Mouse (Mus musculus): ENCODE results near the gene Psma6. TPM values are rescaled to one million over a fixed set of nuclear protein-coding genes. Genes with fewer than 3 reads are reported as not detected.
"Not testable (repeated sequence)": the region's sequence is repeated elsewhere in the genome, so short reads cannot be mapped to it uniquely, and the experiment has no call there.

Psma6 gene
- total RNA-seq, 2 experiments from 2014 or later = 66.7 to 104 TPM

DNA sequence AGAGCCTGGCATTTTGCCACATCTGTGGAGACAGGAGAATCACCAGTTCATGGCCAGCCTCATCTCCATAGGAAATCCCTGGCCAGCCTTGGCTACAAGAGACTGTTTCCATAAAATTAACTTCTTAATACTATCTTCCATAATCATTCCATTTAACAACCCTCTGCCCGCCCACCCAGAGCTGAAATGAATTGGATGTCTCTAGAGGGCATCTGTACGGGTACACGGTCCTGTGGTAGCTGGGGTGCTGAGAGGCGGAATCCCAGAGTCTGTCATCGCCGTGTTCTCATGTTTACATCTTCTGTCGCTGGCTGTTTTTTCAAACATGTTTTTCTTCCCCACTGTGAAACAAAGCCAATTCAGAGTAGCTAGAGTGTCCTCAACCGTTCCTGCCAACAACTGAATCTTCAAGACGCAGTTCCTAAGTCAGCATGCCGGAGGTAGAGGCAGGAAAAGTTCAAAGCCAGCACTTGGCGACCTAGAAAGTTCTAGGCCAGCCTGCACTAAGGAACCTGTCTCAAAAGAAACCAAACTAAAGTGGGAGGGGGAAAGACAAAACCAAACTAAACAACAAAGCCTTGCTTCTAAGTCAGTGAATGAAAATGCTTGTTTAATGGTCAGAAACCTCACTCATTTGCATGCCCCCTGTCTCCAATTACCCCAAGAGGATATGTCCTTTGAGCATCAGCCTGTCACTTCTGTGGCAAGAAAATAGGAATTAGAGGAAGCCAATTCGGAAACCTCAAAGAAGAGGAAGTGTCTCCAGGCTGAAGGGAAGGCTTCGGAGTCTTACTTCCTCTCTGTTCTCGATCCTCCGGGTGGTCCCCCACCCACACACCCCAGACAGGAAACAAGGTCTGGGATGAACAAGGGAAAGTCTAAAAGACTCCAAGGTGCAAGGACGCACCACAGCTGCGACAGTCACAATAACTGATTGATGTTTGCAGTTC, 5.4 kb downstream of the Psma6 start:
- ATAC-seq (replicated peaks; ENCODE audit: low FRiP score, poor library complexity, severe bottlenecking) = no peak

DNA sequence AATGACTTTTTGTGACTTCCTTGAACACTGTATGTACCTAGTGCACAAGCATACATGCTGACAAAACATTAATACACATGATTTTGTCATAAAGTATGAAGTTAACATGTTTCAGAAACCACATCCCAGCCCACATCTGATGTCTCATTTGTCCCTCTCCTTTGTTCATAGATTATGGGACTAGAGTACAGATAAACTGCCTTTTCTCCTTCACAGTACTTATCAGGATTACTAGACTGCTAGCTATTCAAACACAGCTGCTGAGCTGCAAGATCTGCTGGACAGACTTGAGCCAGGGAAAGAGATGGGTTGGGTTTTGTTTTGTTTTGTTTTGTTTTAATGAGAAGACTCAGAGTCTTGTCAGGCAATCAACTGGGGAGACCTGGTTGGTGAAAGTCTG, 8.1 kb downstream of the Psma6 start:
- no peak for ATAC-seq (replicated peaks; ENCODE audit: low FRiP score, poor library complexity, severe bottlenecking)

GRCm38 (mm10) chr12:55392733-55393577, 8.9 kb downstream of the Psma6 start:
- ATAC-seq (replicated peaks; ENCODE audit: low FRiP score, poor library complexity, severe bottlenecking) = no peak

DNA sequence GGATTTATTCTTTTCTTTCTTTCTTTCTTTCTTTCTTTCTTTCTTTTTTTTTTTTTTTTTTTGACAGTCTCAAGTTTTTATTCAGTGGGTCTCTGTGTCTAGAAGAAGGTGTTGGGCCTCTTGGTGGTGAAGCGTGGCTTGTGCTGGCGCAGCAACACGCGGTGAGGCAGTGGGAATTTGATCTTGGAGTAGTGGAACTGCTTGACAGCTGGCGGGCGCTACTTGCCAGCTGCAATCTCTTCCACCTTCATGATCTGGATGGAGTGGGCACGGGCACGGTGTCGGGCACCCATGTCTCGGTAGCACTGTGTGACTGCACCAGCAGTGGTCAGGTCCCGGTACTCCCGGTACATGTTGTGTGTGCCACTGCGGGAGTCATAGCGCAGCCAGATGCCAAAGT, 11.6 kb downstream of the Psma6 start:
- not testable (repeated sequence) for ATAC-seq (replicated peaks; ENCODE audit: low FRiP score, poor library complexity, severe bottlenecking)

DNA sequence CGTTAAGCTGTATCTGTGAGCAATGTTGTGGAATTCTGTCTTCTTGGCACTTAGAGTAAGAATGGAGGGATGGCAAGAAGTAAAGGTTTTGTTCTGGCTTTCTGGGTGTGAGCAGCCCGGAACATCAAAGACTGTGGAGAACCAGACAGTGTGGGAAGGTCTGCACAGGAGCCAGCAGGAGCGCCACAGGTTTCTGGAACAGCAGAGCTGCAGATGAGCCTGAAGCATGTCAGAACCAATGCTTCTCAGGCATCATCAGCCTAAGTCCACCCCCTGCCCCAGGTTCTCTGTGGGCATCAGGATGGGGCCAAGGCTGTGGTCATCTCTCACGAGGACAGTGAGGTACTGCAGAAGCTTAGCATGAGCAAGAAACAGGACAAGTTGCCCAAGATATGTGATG, 12.5 kb downstream of the Psma6 start:
- no peak for ATAC-seq (replicated peaks; ENCODE audit: low FRiP score, poor library complexity, severe bottlenecking)

- ATAC-seq (replicated peaks; ENCODE audit: low FRiP score, poor library complexity, severe bottlenecking) = no peak
Measured at GRCm38 (mm10) chr12:55397544-55398239, 13.7 kb downstream of the Psma6 start.

DNA sequence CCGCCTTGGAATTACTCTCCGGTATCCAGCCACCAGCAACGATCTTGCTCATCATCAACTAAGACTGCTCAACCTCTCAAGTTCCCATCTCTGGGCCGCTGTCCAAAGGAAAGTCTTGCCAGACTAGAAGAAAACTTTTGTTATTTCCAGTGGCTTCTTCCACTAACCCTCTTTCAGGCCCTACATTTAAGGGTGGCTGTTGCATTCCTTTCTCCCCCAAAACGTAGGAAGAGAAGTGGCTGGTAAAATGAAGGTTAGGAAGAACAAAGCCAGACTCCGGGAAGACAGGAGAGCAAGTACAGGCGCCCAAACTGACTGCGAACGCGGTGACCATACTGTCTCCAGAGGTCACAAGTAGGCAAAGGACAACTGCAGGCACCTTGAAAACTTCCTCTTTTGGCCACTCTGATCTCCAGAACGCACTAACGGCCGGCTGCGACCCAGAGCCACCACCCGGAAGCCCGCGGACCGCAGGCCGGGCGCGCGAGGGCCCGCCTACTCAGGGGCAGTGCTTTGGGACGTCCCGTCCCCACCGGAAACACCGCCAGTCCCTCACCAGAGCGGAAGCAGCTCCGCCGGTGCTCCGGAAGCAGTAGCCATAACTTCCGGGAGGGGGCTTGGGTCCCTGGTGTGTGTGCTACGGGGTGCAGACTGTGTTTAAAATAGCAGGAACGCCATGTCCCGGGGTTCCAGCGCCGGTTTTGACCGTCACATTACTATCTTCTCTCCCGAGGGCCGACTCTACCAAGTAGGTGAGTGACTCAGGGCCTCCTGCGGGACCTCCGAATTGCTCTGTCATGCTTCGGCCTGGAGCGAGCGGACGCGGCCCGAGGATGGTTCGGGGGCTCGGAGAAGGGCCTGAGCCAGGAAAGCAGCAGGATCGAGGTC, 14.5 kb downstream of the Psma6 start:
- peak; percentile 99 for ATAC-seq (replicated peaks; ENCODE audit: low FRiP score, poor library complexity, severe bottlenecking)

DNA sequence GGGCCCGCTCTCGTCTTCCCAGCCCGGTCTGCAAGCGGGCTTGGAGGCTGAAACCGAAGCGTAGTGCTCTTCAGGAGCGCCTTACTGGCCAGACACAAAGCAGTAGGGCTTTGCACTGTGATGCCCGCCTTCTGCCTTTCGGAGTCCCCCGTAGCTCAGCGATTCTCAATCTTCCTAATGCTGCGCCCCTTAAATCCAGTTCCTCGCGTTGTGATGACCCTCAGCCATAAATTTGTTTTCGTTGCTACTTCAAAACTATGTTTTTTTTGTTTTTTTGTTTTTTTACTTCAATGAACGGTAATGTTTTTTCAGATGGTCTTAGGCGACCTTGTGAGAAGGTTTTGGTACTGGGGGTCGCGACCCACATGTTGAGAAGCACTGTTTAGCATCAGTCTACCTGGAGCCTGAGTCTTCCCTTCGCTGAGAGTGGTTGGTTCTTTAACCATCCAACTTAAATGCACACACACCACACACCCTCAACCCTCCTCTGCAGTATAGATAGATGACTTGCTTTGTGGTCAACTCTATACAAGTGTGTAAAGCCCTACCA, 15.2 kb downstream of the Psma6 start:
- peak; percentile 48 for ATAC-seq (replicated peaks; ENCODE audit: low FRiP score, poor library complexity, severe bottlenecking)

DNA sequence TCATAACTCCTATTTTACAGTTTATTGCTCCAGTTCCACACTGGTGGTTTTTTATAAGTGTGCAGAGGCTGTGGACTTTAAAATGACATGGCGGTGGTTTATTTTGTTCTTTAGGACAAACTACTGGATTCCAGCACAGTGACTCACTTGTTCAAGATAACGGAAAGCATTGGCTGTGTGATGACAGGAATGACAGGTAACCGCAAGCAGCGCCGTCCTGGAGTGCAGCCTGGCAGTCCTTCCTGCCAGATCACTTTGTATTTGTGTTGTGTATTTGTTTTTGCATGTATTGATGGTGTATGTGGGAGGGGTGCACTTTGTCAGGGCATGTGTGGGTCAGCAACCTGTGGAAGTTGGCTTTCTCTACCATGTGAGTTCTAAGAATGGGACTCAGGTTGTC, 23.9 kb downstream of the Psma6 start:
- ATAC-seq (replicated peaks; ENCODE audit: low FRiP score, poor library complexity, severe bottlenecking) = no peak

GRCm38 (mm10) chr12:55415255-55415654, 31.2 kb downstream of the Psma6 start:
- no peak for ATAC-seq (replicated peaks; ENCODE audit: low FRiP score, poor library complexity, severe bottlenecking)

DNA sequence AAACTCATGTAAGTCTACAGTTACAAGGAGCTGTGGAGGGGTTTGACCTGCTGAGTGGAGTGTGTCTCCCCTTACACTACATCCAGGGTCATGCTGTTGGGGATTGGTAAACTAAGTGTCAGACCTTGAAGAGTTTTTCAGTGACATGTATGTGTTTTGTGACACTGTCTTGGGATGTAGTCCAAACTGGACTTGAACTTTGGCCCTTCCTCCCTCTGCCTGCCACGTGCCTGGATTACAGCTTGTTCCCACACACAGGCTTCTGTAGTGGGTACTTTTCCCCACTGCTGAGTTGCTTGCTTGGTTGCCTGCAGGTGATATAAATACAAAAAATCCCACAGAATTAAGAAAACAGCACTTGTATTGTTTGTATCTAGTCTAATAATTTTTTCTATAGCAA, 31.7 kb downstream of the Psma6 start:
- no peak for ATAC-seq (replicated peaks; ENCODE audit: low FRiP score, poor library complexity, severe bottlenecking)

DNA sequence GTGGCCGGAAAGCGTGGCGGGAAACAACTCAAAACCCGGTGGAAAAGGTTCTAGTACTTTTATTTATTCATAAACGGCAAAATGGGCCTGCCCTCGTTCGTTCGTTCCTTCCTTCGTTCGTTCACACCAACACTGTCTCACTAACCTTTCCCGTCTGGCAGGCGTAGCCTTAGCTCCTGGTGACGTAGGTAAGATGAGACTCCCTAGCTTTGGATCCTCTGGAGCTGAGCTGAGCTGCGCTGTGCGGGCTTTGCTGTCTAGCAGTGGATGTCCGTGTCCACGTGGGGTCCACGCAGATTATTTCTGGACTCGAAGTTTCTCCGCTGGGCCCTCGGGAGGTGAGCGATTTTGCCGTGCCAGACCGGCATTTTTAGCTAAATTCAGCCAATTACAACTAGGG, 36.2 kb downstream of the Psma6 start:
- no peak for ATAC-seq (replicated peaks; ENCODE audit: low FRiP score, poor library complexity, severe bottlenecking)

GRCm38 (mm10) chr12:55422057-55422456, 38.0 kb downstream of the Psma6 start:
- ATAC-seq (replicated peaks; ENCODE audit: low FRiP score, poor library complexity, severe bottlenecking) = no peak

DNA sequence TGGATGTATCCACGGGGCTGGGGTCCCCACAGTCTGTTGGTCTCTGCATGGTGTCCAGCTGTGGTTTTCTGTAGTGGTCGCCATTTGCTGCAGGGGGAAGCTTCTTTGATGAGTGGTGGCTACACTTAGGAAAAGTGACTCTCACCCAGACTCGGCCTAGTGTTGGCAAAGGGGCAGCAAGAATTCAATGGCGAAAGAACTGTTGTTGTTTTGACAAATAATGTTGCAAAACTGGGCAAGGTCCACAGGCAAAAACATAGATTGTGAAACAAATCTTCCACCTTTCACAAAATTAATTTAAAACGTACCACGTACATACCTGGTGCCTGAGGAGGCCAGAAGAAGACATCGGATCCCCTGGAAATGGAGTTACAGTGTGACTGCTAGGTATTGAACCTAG, 42.3 kb downstream of the Psma6 start:
- ATAC-seq (replicated peaks; ENCODE audit: low FRiP score, poor library complexity, severe bottlenecking) = no peak

- no peak for ATAC-seq (replicated peaks; ENCODE audit: low FRiP score, poor library complexity, severe bottlenecking)
Measured at GRCm38 (mm10) chr12:55429201-55429600, 45.2 kb downstream of the Psma6 start.

DNA sequence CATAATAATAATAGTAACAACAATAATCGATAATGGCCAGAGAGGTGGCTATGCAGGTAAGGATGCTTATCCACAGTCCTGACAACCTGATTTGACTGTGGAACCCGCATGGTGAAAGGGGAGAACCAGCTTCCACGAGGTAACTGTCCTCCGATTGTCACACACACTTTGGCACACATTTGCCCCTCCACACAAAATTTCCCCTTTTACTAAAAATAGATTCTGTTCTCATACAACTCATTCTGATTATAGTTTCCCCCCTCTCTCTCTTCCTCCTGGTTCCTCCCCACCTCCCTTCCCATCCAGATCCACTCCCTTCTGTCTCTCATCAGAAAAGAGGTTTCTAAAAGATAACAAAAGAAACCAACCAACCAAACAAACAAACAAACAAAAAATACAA, 45.9 kb downstream of the Psma6 start:
- no peak for ATAC-seq (replicated peaks; ENCODE audit: low FRiP score, poor library complexity, severe bottlenecking)

DNA sequence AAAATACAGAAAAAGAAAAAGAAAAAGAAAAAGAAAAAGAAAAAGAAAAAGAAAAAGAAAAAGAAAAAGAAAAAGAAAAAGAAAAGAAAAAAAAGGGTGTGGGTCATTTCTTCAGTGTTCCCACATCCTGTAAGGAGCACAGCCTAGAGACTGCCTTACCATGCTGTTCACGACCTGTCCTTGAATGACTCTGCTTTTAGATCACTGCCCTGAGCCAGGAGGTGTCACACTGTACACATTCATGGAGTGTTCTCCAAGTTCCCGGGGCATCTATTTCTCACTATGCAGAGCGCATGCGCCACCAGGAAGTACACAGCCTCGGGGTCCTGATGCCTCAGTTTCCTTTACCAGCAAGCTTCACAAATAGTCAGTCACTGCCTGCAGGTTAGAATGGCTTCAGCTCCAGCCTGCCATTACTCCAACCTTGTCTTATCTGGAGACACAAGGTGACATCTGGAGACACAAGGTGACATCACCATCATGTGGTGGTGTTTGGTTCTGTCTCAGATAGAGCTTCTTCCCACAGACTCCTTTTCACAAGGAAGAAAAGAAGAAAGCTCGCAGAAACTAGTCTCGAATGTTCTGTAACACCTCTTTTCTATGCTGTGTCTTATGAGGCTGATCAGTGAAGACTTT, 48.4 kb downstream of the Psma6 start:
- no peak for ATAC-seq (replicated peaks; ENCODE audit: low FRiP score, poor library complexity, severe bottlenecking)

GRCm38 (mm10) chr12:55432920-55433284, 48.9 kb downstream of the Psma6 start:
- no peak for ATAC-seq (replicated peaks; ENCODE audit: low FRiP score, poor library complexity, severe bottlenecking)
